Mouse (Mus musculus): Measurements from ENCODE around the gene Kcnj6. TPM values are rescaled to one million over a fixed set of nuclear protein-coding genes. Genes with fewer than 3 reads are reported as not detected.
A peak's percentile ranks its signal among the peaks of the same experiment; 100 is the strongest.

Gene Kcnj6
- polyA plus RNA-seq, 2 experiments from 2014 or later, result not detected

GRCm38 (mm10) chr16:94713480-94714094, 283.9 kb downstream of the Kcnj6 start:
- peak; percentile 90 for ATAC-seq

- ATAC-seq, result no peak
Observed at GRCm38 (mm10) chr16:94701971-94702370, 295.5 kb downstream of the Kcnj6 start.

GRCm38 (mm10) chr16:94701141-94701540, 296.4 kb downstream of the Kcnj6 start:
- no peak for ATAC-seq
